Mouse (Mus musculus): ENCODE data around the gene Ccdc189. TPM values are rescaled to one million over a fixed set of nuclear protein-coding genes. Genes with fewer than 3 reads are reported as not detected.

The Ccdc189 gene
- polyA plus RNA-seq, 1 experiment, result 9.9 TPM

DNA sequence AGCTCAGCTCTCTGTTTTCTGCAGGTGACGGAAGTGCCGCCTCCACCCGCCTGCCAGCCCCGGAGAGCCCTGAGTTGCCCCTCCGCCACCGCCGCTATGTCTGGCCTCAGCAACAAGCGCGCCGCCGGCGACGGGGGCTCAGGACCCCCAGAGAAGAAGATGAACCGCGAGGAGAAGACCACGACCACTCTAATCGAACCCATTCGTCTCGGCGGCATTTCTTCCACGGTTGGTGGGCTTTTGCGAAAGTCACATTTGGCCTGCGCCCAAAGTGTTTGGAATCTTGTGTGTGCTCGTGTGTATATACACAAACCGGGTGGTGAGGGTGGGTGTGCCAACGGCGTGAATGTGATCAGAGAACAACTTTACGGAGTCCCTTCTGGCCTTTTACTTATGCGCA is 506 bp upstream of the Ccdc189 start:
- 5% methylated on average over 29 of the region's 29 CpGs for WGBS
- TF ChIP-seq CTCF (IDR thresholded peaks at IDR 0.05; ENCODE audit: control insufficient read depth, insufficient read depth, low read length), result no peak
- peaks cover 3% of the 10 kb centered on the region for H3K4me1 ChIP-seq (ENCODE audit: control insufficient read depth, insufficient read depth, low read length)
- peak overlapping the region; percentile 72 for H3K27ac ChIP-seq (ENCODE audit: control insufficient read depth, insufficient read depth, low read depth, low read length, poor library complexity)
- H3K4me3 ChIP-seq (replicated peaks; ENCODE audit: control insufficient read depth, low read depth, low read length), result peak overlapping the region; percentile 77

- Histone ChIP-seq H3K4me3 (replicated peaks; ENCODE audit: control insufficient read depth, low read depth, low read length) (peak overlapping the region; percentile 50), H3K27ac (ENCODE audit: control insufficient read depth, insufficient read depth, low read depth, low read length, poor library complexity) (no peak overlapping the region), H3K4me1 (ENCODE audit: control insufficient read depth, insufficient read depth, low read length) (peaks cover 3% of the 10 kb centered on the region)
- TF ChIP-seq CTCF (IDR thresholded peaks at IDR 0.05; ENCODE audit: control insufficient read depth, insufficient read depth, low read length) (no peak), POLR2A (IDR thresholded peaks at IDR 0.05; ENCODE audit: borderline replicate concordance, control insufficient read depth, low read depth, low read length) (no peak)
- 68% methylated on average over 5 of the region's 5 CpGs for WGBS
Observed at GRCm38 (mm10) chr7:127587196-127587595, 1.2 kb downstream of the Ccdc189 start.

- H3K4me1 ChIP-seq (ENCODE audit: control insufficient read depth, insufficient read depth, low read length), result peaks cover 3% of the 10 kb centered on the region
- no peak overlapping the region for H3K27ac ChIP-seq (ENCODE audit: control insufficient read depth, insufficient read depth, low read depth, low read length, poor library complexity)
- H3K4me3 ChIP-seq (replicated peaks; ENCODE audit: control insufficient read depth, low read depth, low read length), result no peak overlapping the region
- WGBS, result 58% methylated on average over 6 of the region's 6 CpGs
- TF ChIP-seq CTCF (IDR thresholded peaks at IDR 0.05; ENCODE audit: control insufficient read depth, insufficient read depth, low read length) (no peak), POLR2A (IDR thresholded peaks at IDR 0.05; ENCODE audit: borderline replicate concordance, control insufficient read depth, low read depth, low read length) (no peak)
Observed at GRCm38 (mm10) chr7:127586149-127586548, 2.2 kb downstream of the Ccdc189 start.

DNA sequence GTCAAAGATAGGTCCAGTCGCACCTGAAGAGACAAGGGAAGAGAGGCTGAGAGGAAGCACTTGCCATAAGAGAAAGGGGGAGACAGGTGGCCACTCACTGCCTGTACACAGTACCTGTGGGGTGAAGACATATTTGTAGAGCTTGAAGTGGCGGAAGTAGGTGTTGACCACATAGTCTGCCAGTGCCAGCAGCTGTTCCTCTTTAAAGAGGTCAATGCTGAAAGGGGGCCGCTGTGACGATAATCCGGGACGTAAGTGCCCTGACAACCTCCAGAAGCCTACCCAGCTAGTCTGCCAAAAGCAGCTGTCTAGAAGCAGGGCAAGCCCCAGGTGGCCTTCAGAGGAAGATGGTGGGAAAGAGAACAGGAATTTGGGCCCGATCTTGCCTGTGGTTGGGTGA is 3.4 kb downstream of the Ccdc189 start:
- WGBS, result 64% methylated on average over 7 of the region's 7 CpGs
- TF ChIP-seq CTCF (IDR thresholded peaks at IDR 0.05; ENCODE audit: control insufficient read depth, insufficient read depth, low read length) (no peak), POLR2A (IDR thresholded peaks at IDR 0.05; ENCODE audit: borderline replicate concordance, control insufficient read depth, low read depth, low read length) (no peak)
- H3K4me1 ChIP-seq (ENCODE audit: control insufficient read depth, insufficient read depth, low read length), result peaks cover 3% of the 10 kb centered on the region

DNA sequence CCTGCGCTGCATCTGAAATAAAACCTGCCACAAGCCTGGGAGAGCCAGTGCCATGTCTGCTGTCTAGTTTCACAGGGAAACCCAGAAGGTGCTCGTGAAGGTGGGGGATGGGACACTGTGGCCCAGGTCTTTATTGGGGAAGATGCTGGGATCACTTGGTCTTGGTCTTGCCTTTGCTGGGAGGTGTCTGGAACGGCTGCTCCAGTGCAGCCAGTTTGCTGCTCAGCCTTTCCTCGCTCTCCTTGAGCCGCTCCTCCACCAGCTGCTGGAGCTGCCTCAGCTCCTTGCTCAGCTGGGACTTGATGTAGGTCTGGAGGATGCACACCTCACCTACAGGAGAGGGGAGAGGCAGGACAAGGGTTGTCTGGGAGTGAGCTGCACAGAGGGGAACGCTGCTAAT is 5.1 kb downstream of the Ccdc189 start:
- Histone ChIP-seq H3K4me1 (ENCODE audit: control insufficient read depth, insufficient read depth, low read length) (peaks cover 3% of the 10 kb centered on the region), H3K27ac (ENCODE audit: control insufficient read depth, insufficient read depth, low read depth, low read length, poor library complexity) (no peak overlapping the region), H3K4me3 (replicated peaks; ENCODE audit: control insufficient read depth, low read depth, low read length) (no peak overlapping the region)
- WGBS, result 90% methylated on average over 6 of the region's 6 CpGs
- TF ChIP-seq POLR2A (IDR thresholded peaks at IDR 0.05; ENCODE audit: borderline replicate concordance, control insufficient read depth, low read depth, low read length) (no peak), CTCF (IDR thresholded peaks at IDR 0.05; ENCODE audit: control insufficient read depth, insufficient read depth, low read length) (no peak)

More for the DNA sequence above, 3.4 kb downstream of the Ccdc189 start:
- H3K4me3 ChIP-seq (replicated peaks; ENCODE audit: control insufficient read depth, low read depth, low read length), result no peak overlapping the region
- peak overlapping the region; percentile 78 for H3K27ac ChIP-seq (ENCODE audit: control insufficient read depth, insufficient read depth, low read depth, low read length, poor library complexity)

GRCm38 (mm10) chr7:127574115-127574514 is 14.3 kb downstream of the Ccdc189 start:
- Histone ChIP-seq H3K4me3 (replicated peaks; ENCODE audit: control insufficient read depth, low read depth, low read length) (peak overlapping the region; percentile 59), H3K4me1 (ENCODE audit: control insufficient read depth, insufficient read depth, low read length) (peaks cover 1% of the 10 kb centered on the region), H3K27ac (ENCODE audit: control insufficient read depth, insufficient read depth, low read depth, low read length, poor library complexity) (no peak overlapping the region; the same call in 1 of the 2 replicates)
- 6% methylated on average over 7 of the region's 7 CpGs for WGBS
- TF ChIP-seq CTCF (IDR thresholded peaks at IDR 0.05; ENCODE audit: control insufficient read depth, insufficient read depth, low read length) (no peak), POLR2A (IDR thresholded peaks at IDR 0.05; ENCODE audit: borderline replicate concordance, control insufficient read depth, low read depth, low read length) (no peak)

DNA sequence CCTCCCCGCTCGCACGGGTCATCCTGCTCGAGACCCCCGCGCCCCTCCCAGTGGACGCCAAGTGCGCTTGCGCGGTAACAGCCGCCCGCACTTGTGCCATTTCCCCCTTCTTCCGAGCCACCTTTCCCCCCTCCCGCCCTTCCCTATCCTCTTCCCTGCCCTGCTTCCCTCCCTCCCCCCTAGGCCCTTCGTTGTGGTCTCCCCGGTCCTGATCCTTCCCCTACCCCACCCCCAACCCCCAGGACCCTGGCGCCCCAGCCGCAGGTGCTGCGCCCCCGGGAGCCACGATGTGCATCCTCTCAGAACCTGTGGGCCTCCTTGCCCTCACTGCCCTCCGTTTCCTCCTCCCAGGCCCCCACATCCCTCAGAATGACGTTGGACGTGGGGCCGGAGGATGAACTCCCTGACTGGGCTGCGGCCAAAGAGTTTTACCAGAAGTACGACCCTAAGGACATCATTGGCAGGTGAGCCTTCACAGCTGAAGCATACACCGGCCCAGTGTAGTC is 14.8 kb downstream of the Ccdc189 start:
- Histone ChIP-seq H3K4me3 (replicated peaks; ENCODE audit: control insufficient read depth, low read depth, low read length) (peak overlapping the region; percentile 90), H3K4me1 (ENCODE audit: control insufficient read depth, insufficient read depth, low read length) (peaks cover 1% of the 10 kb centered on the region), H3K27ac (ENCODE audit: control insufficient read depth, insufficient read depth, low read depth, low read length, poor library complexity) (peak overlapping the region; percentile 57)
- TF ChIP-seq POLR2A (IDR thresholded peaks at IDR 0.05; ENCODE audit: borderline replicate concordance, control insufficient read depth, low read depth, low read length) (no peak), CTCF (IDR thresholded peaks at IDR 0.05; ENCODE audit: control insufficient read depth, insufficient read depth, low read length) (no peak)
- WGBS, result under 1% methylated on average over 28 of the region's 28 CpGs

DNA sequence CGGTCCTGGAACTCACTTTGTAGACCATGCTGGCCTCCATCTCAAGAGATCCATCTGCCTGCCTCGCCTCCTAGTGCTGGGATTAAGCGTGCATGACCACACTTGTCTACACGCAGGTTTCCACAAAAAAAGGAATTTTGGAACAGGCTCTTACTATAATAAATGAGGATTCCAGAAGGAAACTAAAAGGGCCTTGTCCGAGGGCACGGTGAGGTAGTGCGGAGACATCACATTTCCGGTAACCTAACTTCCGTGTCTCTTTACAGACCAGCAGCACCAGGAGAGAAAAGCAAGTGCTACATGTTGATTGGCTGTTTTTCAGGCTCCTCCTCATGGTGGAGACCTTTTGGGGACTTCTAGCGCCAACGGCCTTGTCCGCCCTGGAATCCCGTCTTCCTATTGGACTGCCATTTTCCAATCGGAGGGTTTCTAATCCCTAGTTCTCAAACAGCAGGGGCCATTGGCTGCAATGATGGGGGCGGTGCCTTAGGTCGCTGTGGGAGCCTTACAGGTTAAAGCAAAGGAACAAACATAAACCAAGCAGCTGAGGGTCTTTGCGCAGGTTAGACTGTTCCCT is 15.4 kb downstream of the Ccdc189 start, which contains the start of gene Phkg2:
TSS of gene Phkg2 (plus strand) at position 446 of the 577 bp plus-strand sequence.
- Histone ChIP-seq H3K4me1 (ENCODE audit: control insufficient read depth, insufficient read depth, low read length) (peaks cover 1% of the 10 kb centered on the region), H3K27ac (ENCODE audit: control insufficient read depth, insufficient read depth, low read depth, low read length, poor library complexity) (peak within 1 kb of the TSS; percentile 57), H3K4me3 (replicated peaks; ENCODE audit: control insufficient read depth, low read depth, low read length) (peak within 1 kb of the TSS; percentile 90)
- TF ChIP-seq CTCF (IDR thresholded peaks at IDR 0.05; ENCODE audit: control insufficient read depth, insufficient read depth, low read length), result no peak
- no peak; the same call in 1 of the 2 replicates for TF ChIP-seq POLR2A (IDR thresholded peaks at IDR 0.05; ENCODE audit: borderline replicate concordance, control insufficient read depth, low read depth, low read length)
- WGBS, result 1% methylated on average over 17 of the region's 17 CpGs
